Mouse (Mus musculus) liver, embryonic 14.5 days (tissue): ENCODE measurements at regions not wholly inside any gene's neighbourhood (a gene's known extent, or its start where the extent isn't known, plus 50 kb on each side); places are given as distances from the start of the nearest gene placed in this dataset.

ENCODE experiments used
- ATAC-seq: fragments of 200-750 bp; cut with Nextera tagmentation; 2 replicates; pipeline ENCODE4 v1.8.0; 2017; ENCODE audit warnings: moderate number of reproducible peaks, mild to moderate bottlenecking, moderate library complexity; ENCODE audit not compliant: insufficient read depth
- DNase-seq, 3 experiments: peaks; one replicate each; pipeline ENCODE4 v3.0.0-alpha.2; 2012 to 2013; ENCODE audit warnings: low read depth in 3 of 3, low spot score in 3 of 3
- H3K27ac ChIP-seq: fragments of 300-500 bp; sonication (generic); 2 replicates; pipeline ENCODE4 v1.5.1; 2014; ENCODE audit warnings: moderate library complexity, mild to moderate bottlenecking, control low read depth, inconsistent platforms
- H3K27me3 ChIP-seq: fragments of 300-500 bp; sonication (generic); 2 replicates; pipeline ENCODE4 v1.6.1; 2014; ENCODE audit warnings: mild to moderate bottlenecking, low read length, moderate library complexity; ENCODE audit not compliant: control insufficient read depth, insufficient read depth
- H3K36me3 ChIP-seq: fragments of 300-500 bp; sonication (generic); replicated peaks from 2 replicates; pipeline ENCODE4 v1.6.1; 2014; ENCODE audit warnings: low read depth; ENCODE audit not compliant: control insufficient read depth, insufficient read depth
- H3K4me1 ChIP-seq, 2 experiments: fragments of 200-500 bp in 1 of 2; fragments of 300-500 bp in 1 of 2; sonication (generic) in 1 of 2; replicated peaks; 2 replicates each; pipeline ENCODE4 v1.6.1; 2012 to 2014; ENCODE audit warnings: antibody characterized with exemption in 1 of 2, inconsistent platforms in 1 of 2, low read length in 1 of 2; ENCODE audit not compliant: control insufficient read depth in 2 of 2, insufficient read depth in 2 of 2
- H3K4me2 ChIP-seq: fragments of 300-500 bp; sonication (generic); 2 replicates; pipeline ENCODE4 v1.6.1; 2014; ENCODE audit warnings: low read depth, mild to moderate bottlenecking, control low read depth, moderate library complexity
- H3K4me3 ChIP-seq, 2 experiments: fragments of 200-500 bp in 1 of 2; fragments of 300-500 bp in 1 of 2; sonication (generic) in 1 of 2; 2 replicates each; pipeline ENCODE4 v1.5.1; 2012 to 2014; ENCODE audit warnings: low read depth in 2 of 2, low read length in 2 of 2, mild to moderate bottlenecking in 2 of 2, control low read depth in 1 of 2, inconsistent platforms in 1 of 2, moderate library complexity in 1 of 2; ENCODE audit not compliant: insufficient read depth in 1 of 2
- H3K9ac ChIP-seq: fragments of 300-500 bp; sonication (generic); replicated peaks from 2 replicates; pipeline ENCODE4 v1.6.1; 2014; ENCODE audit warnings: mild to moderate bottlenecking, control low read depth, moderate library complexity
- H3K9me3 ChIP-seq: fragments of 300-500 bp; sonication (generic); 2 replicates; pipeline ENCODE4 v1.6.1; 2016; ENCODE audit warnings: low read length, mixed read lengths; ENCODE audit not compliant: control insufficient read depth
- CTCF ChIP-seq: IDR thresholded peaks from 2 replicates; pipeline ENCODE4 v1.5.1; 2016; ENCODE audit warnings: antibody characterized with exemption, low read depth, control low read depth
- EP300 ChIP-seq: IDR thresholded peaks from 2 replicates; pipeline ENCODE4 v1.6.1; 2016; ENCODE audit warnings: antibody characterized with exemption, low read depth
- WGBS: fragments of 180-500 bp; shearing (Covaris S2); extraction: QIAGEN DNeasy Blood & Tissue Kit; methylation state at CpG from one replicate; pipeline ENCODE4 v1.1.7; 2014; ENCODE audit not compliant: insufficient replicate concordance; 5-methylcytosine and 5-hydroxymethylcytosine counted together

DNA sequence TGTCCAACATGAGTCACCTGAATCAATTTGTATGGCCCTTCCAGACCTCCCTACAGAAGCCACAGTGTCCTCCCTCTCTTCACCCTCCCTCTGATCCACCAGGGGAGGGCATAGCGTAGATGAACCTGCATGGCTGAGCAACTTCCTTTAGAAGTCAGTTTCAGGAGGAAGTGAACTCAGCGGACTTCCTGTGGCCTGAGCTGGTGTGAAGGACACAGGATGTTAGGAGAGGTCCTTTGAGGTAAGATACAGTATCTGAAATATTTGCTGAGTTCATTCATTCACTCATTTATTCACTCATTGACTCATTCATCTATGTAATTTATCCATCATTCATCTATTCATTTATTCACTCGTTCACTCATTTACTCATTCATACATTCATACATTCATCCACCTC lies 152.6 kb downstream of the Chst1 start:
- H3K27ac ChIP-seq: no peak overlapping the region
- H3K4me1 ChIP-seq: peaks cover 0 to 4% of the 10 kb centered on the region in 2 experiments; a peak in 1 of 4 replicates
- no peak for DNase-seq
- no peaks in the 10 kb centered on the region for H3K9me3 ChIP-seq
- WGBS: 37% methylated on average over 3 of the region's 3 CpGs
- TF ChIP-seq CTCF: no peak
- TF ChIP-seq EP300: no peak
- no peak overlapping the region for H3K4me2 ChIP-seq
- H3K4me3 ChIP-seq: no peak overlapping the region
- no peaks in the 10 kb centered on the region for H3K27me3 ChIP-seq
- no peak overlapping the region for H3K9ac ChIP-seq
- H3K36me3 ChIP-seq: no peaks in the 10 kb centered on the region
- ATAC-seq: no peak

DNA sequence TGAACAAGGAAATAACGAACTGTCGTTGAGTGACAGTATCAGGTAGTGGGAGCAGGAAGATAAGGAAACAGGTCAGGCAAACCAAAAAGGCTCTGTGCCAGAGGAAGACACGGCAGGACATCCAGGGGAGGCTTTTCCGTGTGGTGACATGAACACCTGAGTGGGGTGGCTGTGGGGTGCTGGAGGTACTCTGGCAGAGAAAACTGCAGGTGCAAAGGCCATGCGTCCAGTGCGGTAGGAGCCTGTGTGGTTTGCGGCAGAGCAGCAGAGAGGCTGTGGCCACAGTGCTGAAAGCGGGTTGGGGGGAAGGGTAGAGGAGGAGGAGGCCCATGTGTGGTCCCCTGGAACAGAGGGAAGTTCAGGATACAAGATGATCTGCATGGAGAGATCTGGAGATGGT lies 153.3 kb downstream of the Chst1 start:
- no peak overlapping the region for H3K4me2 ChIP-seq
- H3K27me3 ChIP-seq: no peaks in the 10 kb centered on the region
- no peak overlapping the region for H3K9ac ChIP-seq
- no peak for TF ChIP-seq EP300
- ATAC-seq (no peak), DNase-seq (no peak)
- no peaks in the 10 kb centered on the region for H3K36me3 ChIP-seq
- H3K27ac ChIP-seq: no peak overlapping the region
- H3K9me3 ChIP-seq: no peaks in the 10 kb centered on the region
- no peak overlapping the region for H3K4me3 ChIP-seq
- H3K4me1 ChIP-seq: peaks cover 0 to 4% of the 10 kb centered on the region in 2 experiments; a peak in 1 of 4 replicates
- WGBS: 49% methylated on average over 8 of the region's 8 CpGs

DNA sequence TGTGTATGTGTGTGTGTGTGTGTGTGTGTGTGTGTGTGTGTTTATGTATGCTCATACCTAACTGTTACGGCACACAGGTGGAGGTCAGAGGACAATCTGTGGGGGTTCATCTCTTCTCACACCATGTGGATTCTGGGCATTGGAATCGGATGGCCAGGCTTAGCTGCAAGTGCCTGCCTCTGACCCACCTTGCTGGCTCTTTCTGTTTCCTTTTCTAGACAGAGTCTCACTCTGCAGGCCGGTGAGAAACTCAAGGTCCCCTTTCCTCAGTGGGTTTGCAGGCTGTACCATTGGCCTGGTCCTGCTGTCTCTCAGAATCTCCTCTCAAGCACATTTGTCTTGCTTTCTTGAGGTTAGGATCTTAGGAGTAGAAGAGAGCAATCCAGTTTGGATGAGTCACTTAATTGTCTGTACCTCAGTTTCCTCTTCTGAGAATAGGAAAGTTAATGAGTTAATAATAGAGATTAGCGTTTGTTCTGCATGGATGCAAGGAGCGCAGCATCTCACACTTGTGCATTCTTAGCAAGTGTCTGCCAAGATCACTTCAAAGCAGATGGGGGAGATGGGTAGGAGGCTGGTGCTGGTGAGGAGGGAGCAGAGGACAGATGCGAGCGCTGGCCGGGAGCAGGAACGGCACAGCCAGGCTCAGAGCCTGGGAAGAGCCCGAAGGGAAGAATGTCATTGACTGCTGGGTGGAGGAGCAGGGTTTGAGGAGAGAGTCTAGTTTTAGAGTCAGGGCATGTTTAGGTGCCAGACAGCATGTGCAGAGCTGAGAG lies 155.2 kb downstream of the Chst1 start:
- Histone ChIP-seq H3K27me3 (no peaks in the 10 kb centered on the region), H3K9me3 (no peaks in the 10 kb centered on the region), H3K4me3 (no peak overlapping the region), H3K4me2 (no peak overlapping the region), H3K4me1 (peaks cover 0 to 4% of the 10 kb centered on the region in 2 experiments; a peak in 1 of 4 replicates), H3K36me3 (no peaks in the 10 kb centered on the region), H3K27ac (no peak overlapping the region), H3K9ac (no peak overlapping the region)
- TF ChIP-seq CTCF (no peak), EP300 (no peak)
- ATAC-seq: no peak
- DNase-seq: no peak
- 54% methylated on average over 10 of the region's 10 CpGs for WGBS

DNA sequence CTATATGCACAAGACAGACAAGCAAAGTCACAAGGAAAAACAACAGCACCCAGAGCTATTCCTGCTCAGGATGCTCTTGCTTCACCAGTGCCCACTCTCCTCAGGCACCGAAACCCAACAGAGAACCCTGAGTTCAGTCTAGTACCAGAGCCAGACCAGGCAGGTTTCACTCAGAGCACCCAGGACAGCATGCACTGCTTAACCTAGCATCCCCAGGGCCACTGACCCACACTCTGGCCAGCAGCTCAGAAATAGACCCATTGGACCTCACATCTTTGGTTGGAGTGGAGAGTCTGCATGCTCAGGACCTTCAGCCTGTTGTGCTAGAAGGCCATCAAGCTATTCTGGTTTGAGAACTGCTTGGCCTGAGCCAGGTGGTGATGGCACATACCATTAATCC lies 157.0 kb downstream of the Chst1 start:
- Histone ChIP-seq H3K27ac (no peak overlapping the region), H3K27me3 (no peaks in the 10 kb centered on the region), H3K4me1 (no peaks in the 10 kb centered on the region; a peak in 1 of 4 replicates), H3K4me3 (no peak overlapping the region), H3K9me3 (no peaks in the 10 kb centered on the region), H3K36me3 (no peaks in the 10 kb centered on the region), H3K9ac (no peak overlapping the region), H3K4me2 (no peak overlapping the region)
- ATAC-seq (no peak), DNase-seq (no peak)
- TF ChIP-seq EP300: no peak
- no peak for TF ChIP-seq CTCF
- 81% methylated on average over 1 of the region's 1 CpGs for WGBS

DNA sequence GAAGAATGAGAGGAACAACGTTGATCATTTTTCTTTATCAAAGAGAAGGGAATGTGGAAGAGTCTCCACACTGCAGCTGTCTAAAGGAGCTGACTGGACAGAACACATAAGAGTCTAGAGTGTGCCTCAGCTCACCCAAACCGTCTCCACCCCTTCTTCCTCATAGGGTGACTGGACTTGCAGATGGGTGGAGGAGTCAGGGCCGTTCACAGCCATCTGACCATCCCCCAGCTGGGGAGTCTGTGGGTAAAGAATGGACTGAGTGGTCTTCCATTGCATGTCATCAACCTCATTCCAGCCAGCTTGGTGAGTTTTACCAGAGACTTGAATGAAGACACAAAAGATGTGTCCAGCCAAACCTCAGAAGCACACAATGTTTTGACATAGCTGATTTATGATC lies 156.1 kb upstream of the Syt13 start:
- Histone ChIP-seq H3K9ac (no peak overlapping the region), H3K4me1 (no peaks in the 10 kb centered on the region), H3K27me3 (no peaks in the 10 kb centered on the region), H3K36me3 (no peaks in the 10 kb centered on the region), H3K9me3 (no peaks in the 10 kb centered on the region), H3K4me2 (no peak overlapping the region), H3K27ac (no peak overlapping the region), H3K4me3 (no peak overlapping the region)
- 44% methylated on average over 3 of the region's 3 CpGs for WGBS
- ATAC-seq: no peak
- DNase-seq: no peak
- no peak for TF ChIP-seq CTCF
- no peak for TF ChIP-seq EP300
